Mouse (Mus musculus): ENCODE data around the gene Tmem106c. TPM values are rescaled to one million over a fixed set of nuclear protein-coding genes. Genes with fewer than 3 reads are reported as not detected.

Gene Tmem106c
- polyA plus RNA-seq, 1 experiment, result 32.0 TPM

DNA sequence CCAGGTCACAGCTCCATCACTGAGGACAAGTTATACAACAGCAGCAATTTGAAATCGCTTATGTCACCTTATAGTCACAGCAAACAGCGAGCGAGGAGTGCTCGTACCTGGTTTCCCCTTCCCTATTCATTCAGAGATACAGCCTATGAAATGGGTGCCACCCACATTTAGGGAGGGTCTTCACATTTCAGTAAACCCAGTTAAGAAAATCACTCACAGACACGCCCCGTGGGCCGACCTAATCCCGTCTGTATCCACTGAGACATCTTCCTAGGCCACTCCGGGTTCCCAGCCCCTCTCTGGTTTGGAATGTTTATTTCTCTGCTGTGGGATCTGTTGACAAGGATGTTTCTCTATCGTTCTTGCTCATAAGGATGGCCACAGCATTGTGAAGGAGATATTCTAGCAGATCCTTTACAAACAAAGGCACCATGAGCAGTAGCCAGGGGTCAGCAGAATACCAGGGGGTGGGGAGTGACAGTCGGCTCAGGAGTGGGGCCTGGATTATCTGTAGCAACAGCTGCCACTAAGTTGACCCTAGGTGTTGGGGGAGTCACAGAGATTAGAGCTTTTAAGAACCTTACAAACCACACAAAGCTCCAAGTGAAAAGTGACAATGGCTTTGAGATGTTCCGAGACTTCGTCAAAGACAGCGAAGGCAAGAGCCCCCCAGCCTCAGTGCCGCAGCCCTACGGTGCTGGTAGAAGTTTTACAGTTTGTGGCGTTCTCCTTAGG lies 1.5 kb downstream of the Tmem106c start:
- Histone ChIP-seq H3K4me1 (ENCODE audit: control insufficient read depth, insufficient read depth, low read length) (no peaks in the 10 kb centered on the region), H3K4me3 (ENCODE audit: insufficient read depth, low read length) (no peak overlapping the region), H3K27ac (ENCODE audit: insufficient read depth, low read length) (no peak overlapping the region)
- TF ChIP-seq CTCF (IDR thresholded peaks at IDR 0.05; ENCODE audit: borderline replicate concordance, insufficient read depth, low read length), result no peak
- no peak for TF ChIP-seq POLR2A (IDR thresholded peaks at IDR 0.05; ENCODE audit: low read depth, low read length)

GRCm38 (mm10) chr15:97970299-97970698 lies 6.3 kb downstream of the Tmem106c start:
- Histone ChIP-seq H3K4me1 (ENCODE audit: control insufficient read depth, insufficient read depth, low read length) (no peaks in the 10 kb centered on the region), H3K4me3 (ENCODE audit: insufficient read depth, low read length) (no peak overlapping the region), H3K27ac (ENCODE audit: insufficient read depth, low read length) (no peak overlapping the region)
- no peak for TF ChIP-seq POLR2A (IDR thresholded peaks at IDR 0.05; ENCODE audit: low read depth, low read length)
- peak; percentile 62; the same call in 1 of the 2 replicates for TF ChIP-seq CTCF (IDR thresholded peaks at IDR 0.05; ENCODE audit: borderline replicate concordance, insufficient read depth, low read length)

- TF ChIP-seq CTCF (IDR thresholded peaks at IDR 0.05; ENCODE audit: borderline replicate concordance, insufficient read depth, low read length) (no peak), POLR2A (IDR thresholded peaks at IDR 0.05; ENCODE audit: low read depth, low read length) (no peak)
- no peak overlapping the region for H3K27ac ChIP-seq (ENCODE audit: insufficient read depth, low read length)
- H3K4me3 ChIP-seq (ENCODE audit: insufficient read depth, low read length), result no peak overlapping the region
- no peaks in the 10 kb centered on the region for H3K4me1 ChIP-seq (ENCODE audit: control insufficient read depth, insufficient read depth, low read length)
Measured at GRCm38 (mm10) chr15:97972580-97972979, 8.6 kb downstream of the Tmem106c start.

DNA sequence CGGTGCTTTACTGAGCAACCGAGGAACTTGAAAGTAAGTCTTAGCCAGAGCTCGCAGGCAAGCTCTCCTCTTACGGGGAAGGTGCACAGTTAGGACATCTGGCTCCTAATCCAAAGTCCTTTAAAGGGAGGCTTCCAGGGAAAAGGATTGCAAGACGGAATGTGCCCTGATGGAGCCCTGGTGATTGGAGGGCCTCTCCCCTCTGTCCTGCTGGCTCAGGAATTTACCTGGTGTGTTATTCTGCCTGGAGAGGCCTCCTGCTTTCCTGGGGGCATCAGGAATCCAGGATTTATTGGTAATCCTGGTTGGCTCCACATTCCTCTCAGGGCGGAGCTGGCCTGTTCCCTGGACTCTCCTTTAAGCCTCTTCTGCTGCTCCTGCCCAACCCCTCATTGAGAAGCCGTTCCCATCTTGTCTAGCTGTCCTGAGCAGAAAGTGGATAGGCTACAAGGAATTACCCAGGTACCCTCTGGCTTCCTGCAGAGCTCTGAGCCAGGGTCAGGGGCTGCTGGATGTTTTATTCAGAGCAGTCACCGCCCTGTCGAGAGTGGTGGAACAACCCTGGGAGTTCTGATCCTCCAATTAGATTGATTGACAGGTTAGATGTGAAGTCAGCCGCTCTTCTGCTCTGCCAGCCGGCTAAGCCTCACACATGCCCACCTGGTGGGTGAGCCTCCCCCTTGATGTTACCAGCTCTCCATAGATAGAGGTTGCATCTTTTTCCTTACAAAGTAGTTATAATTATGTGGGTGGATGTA lies 9.4 kb downstream of the Tmem106c start:
- H3K27ac ChIP-seq (ENCODE audit: insufficient read depth, low read length), result no peak overlapping the region
- H3K4me1 ChIP-seq (ENCODE audit: control insufficient read depth, insufficient read depth, low read length), result no peaks in the 10 kb centered on the region
- no peak for TF ChIP-seq POLR2A (IDR thresholded peaks at IDR 0.05; ENCODE audit: low read depth, low read length)
- no peak for TF ChIP-seq CTCF (IDR thresholded peaks at IDR 0.05; ENCODE audit: borderline replicate concordance, insufficient read depth, low read length)
- no peak overlapping the region for H3K4me3 ChIP-seq (ENCODE audit: insufficient read depth, low read length)

- TF ChIP-seq CTCF (IDR thresholded peaks at IDR 0.05; ENCODE audit: borderline replicate concordance, insufficient read depth, low read length) (no peak), POLR2A (IDR thresholded peaks at IDR 0.05; ENCODE audit: low read depth, low read length) (no peak)
- Histone ChIP-seq H3K4me3 (ENCODE audit: insufficient read depth, low read length) (no peak overlapping the region), H3K27ac (ENCODE audit: insufficient read depth, low read length) (no peak overlapping the region), H3K4me1 (ENCODE audit: control insufficient read depth, insufficient read depth, low read length) (no peaks in the 10 kb centered on the region)
Measured at GRCm38 (mm10) chr15:97981560-97981959, 17.6 kb downstream of the Tmem106c start.

DNA sequence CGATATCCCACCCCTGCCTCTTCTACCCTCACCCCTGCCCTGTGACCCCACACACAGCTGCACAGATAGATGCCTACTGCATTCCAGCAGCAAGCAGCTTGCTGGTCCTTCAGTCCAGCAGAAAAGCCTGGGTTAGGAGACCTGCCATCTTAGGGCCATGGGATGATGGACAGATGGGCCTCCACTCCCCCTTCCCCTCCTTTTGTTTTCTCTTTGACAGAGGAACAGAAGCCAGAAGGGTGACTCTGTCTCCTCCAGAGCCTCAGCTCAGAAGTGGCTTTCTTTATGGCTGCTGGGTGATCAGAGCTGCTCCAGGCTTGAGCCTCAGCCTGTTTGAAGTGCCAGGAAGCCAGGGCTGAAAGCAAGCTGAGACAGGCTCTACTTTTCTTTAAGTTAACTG lies 25.5 kb downstream of the Tmem106c start:
- no peak overlapping the region for H3K4me3 ChIP-seq (ENCODE audit: insufficient read depth, low read length)
- H3K4me1 ChIP-seq (ENCODE audit: control insufficient read depth, insufficient read depth, low read length), result no peaks in the 10 kb centered on the region

GRCm38 (mm10) chr15:97990124-97990523 lies 26.1 kb downstream of the Tmem106c start:
- Histone ChIP-seq H3K27ac (ENCODE audit: insufficient read depth, low read length) (no peak overlapping the region), H3K4me1 (ENCODE audit: control insufficient read depth, insufficient read depth, low read length) (no peaks in the 10 kb centered on the region), H3K4me3 (ENCODE audit: insufficient read depth, low read length) (no peak overlapping the region)
- no peak for TF ChIP-seq POLR2A (IDR thresholded peaks at IDR 0.05; ENCODE audit: low read depth, low read length)
- no peak for TF ChIP-seq CTCF (IDR thresholded peaks at IDR 0.05; ENCODE audit: borderline replicate concordance, insufficient read depth, low read length)

More for the DNA sequence above, 25.5 kb downstream of the Tmem106c start:
- H3K27ac ChIP-seq (ENCODE audit: insufficient read depth, low read length), result no peak overlapping the region
- no peak for TF ChIP-seq CTCF (IDR thresholded peaks at IDR 0.05; ENCODE audit: borderline replicate concordance, insufficient read depth, low read length)

- no peak overlapping the region for H3K27ac ChIP-seq (ENCODE audit: insufficient read depth, low read length)
- TF ChIP-seq POLR2A (IDR thresholded peaks at IDR 0.05; ENCODE audit: low read depth, low read length) (no peak), CTCF (IDR thresholded peaks at IDR 0.05; ENCODE audit: borderline replicate concordance, insufficient read depth, low read length) (no peak)
- no peak overlapping the region for H3K4me3 ChIP-seq (ENCODE audit: insufficient read depth, low read length)
- H3K4me1 ChIP-seq (ENCODE audit: control insufficient read depth, insufficient read depth, low read length), result no peaks in the 10 kb centered on the region
Measured at GRCm38 (mm10) chr15:97990721-97991120, 26.7 kb downstream of the Tmem106c start.

DNA sequence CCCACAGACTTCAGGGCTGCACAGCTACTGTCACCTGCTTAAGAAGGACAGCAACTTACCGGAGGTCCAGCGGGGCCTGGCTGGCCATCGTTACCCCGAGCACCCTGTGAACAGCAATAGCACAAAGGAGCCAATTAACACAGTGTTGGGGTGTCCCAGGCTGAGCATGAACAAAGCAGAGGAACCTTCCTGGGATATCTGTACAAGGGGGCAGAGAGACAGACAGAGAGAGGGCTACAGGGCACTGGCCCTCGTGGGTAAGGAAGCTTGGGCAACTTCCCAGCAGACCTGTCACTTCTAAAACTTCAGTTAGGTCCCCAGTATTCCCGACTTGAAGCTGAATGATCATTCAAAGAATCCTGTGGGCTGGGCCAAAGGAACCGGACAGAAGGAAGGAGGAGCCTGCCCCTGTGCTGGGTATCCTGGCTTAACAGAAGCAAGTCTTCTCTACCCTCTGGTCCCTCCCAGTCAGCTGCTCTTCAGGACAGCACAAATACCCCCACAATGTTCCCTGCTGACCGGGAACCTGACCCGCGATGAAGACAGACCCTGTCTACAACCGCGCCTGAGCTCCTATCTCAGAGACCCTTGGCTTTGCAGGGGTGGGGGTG lies 27.4 kb downstream of the Tmem106c start:
- TF ChIP-seq CTCF (IDR thresholded peaks at IDR 0.05; ENCODE audit: borderline replicate concordance, insufficient read depth, low read length) (no peak), POLR2A (IDR thresholded peaks at IDR 0.05; ENCODE audit: low read depth, low read length) (no peak)
- no peak overlapping the region for H3K4me3 ChIP-seq (ENCODE audit: insufficient read depth, low read length)
- no peak overlapping the region for H3K27ac ChIP-seq (ENCODE audit: insufficient read depth, low read length)
- no peaks in the 10 kb centered on the region for H3K4me1 ChIP-seq (ENCODE audit: control insufficient read depth, insufficient read depth, low read length)

Measured in embryonic fibroblast, embryonic 13.5 days (primary cell).